Mouse (Mus musculus) right cerebral cortex, postnatal 14 days (tissue): ENCODE data around the gene Adarb1.

ENCODE experiments used
- DNase-seq: peaks from one replicate; pipeline ENCODE4 v3.0.0; 2022

The Adarb1 gene

GRCm38 (mm10) chr10:77381191-77381590, 36.9 kb downstream of the Adarb1 start:
- DNase-seq = no peak

GRCm38 (mm10) chr10:77380716-77381115, 37.4 kb downstream of the Adarb1 start:
- no peak for DNase-seq

- DNase-seq = no peak
These were observed 38.9 kb downstream of the Adarb1 start for GRCm38 (mm10) chr10:77379199-77379598.

- DNase-seq = no peak
These were observed 42.0 kb downstream of the Adarb1 start for GRCm38 (mm10) chr10:77376056-77376455.

- DNase-seq = no peak
These were observed 43.1 kb downstream of the Adarb1 start for GRCm38 (mm10) chr10:77374948-77375347.

GRCm38 (mm10) chr10:77374407-77374806, 43.7 kb downstream of the Adarb1 start:
- no peak for DNase-seq

- DNase-seq = no peak
These were observed 47.9 kb downstream of the Adarb1 start for GRCm38 (mm10) chr10:77370129-77370528.

GRCm38 (mm10) chr10:77367973-77368372, 50.1 kb downstream of the Adarb1 start:
- DNase-seq = no peak

GRCm38 (mm10) chr10:77366959-77367358, 51.1 kb downstream of the Adarb1 start:
- DNase-seq = no peak

GRCm38 (mm10) chr10:77365212-77365611, 52.9 kb downstream of the Adarb1 start:
- no peak for DNase-seq

- DNase-seq = no peak
These were observed 57.6 kb downstream of the Adarb1 start for GRCm38 (mm10) chr10:77360486-77360885.

GRCm38 (mm10) chr10:77357957-77358356, 60.1 kb downstream of the Adarb1 start:
- DNase-seq = no peak

GRCm38 (mm10) chr10:77353031-77353745, 64.9 kb downstream of the Adarb1 start:
- peak; percentile 79 for DNase-seq

- peak; percentile 43 for DNase-seq
These were observed 75.2 kb downstream of the Adarb1 start for GRCm38 (mm10) chr10:77342842-77343241.

GRCm38 (mm10) chr10:77341711-77342110, 76.4 kb downstream of the Adarb1 start:
- DNase-seq = no peak

- DNase-seq = no peak
These were observed 77.0 kb downstream of the Adarb1 start for GRCm38 (mm10) chr10:77341059-77341458.

GRCm38 (mm10) chr10:77339871-77340341, 78.2 kb downstream of the Adarb1 start:
- DNase-seq = peak; percentile 29

- DNase-seq = no peak
These were observed 84.6 kb downstream of the Adarb1 start for GRCm38 (mm10) chr10:77333518-77333917.

- DNase-seq = no peak
These were observed 88.5 kb downstream of the Adarb1 start for GRCm38 (mm10) chr10:77329446-77330094.

GRCm38 (mm10) chr10:77324716-77325115, 93.4 kb downstream of the Adarb1 start:
- DNase-seq = no peak

GRCm38 (mm10) chr10:77321611-77322010, 96.5 kb downstream of the Adarb1 start:
- no peak for DNase-seq

GRCm38 (mm10) chr10:77321001-77321400, 97.1 kb downstream of the Adarb1 start:
- no peak for DNase-seq

GRCm38 (mm10) chr10:77315682-77316081, 102.4 kb downstream of the Adarb1 start:
- DNase-seq = no peak

- no peak for DNase-seq
These were observed 103.3 kb downstream of the Adarb1 start for GRCm38 (mm10) chr10:77314711-77315266.
